Mouse (Mus musculus): ENCODE measurements around the gene Rpf1. TPM values are rescaled to one million over a fixed set of nuclear protein-coding genes. Genes with fewer than 3 reads are reported as not detected.

Rpf1 gene
- total and polyA plus RNA-seq, 2 experiments from 2014 or later = 27.4 to 39.9 TPM

- ATAC-seq (no peak), DNase-seq (no peak)
- no peak overlapping the region for H3K9ac ChIP-seq
- H3K9me3 ChIP-seq (ENCODE audit: low read length) = no peaks in the 10 kb centered on the region
- no peak for TF ChIP-seq CTCF (IDR thresholded peaks at IDR 0.05; ENCODE audit: low read depth)
- H3K27me3 ChIP-seq (ENCODE audit: insufficient read depth, low read length) = no peaks in the 10 kb centered on the region
- no peak overlapping the region for H3K4me3 ChIP-seq (ENCODE audit: low read depth, low read length)
- no peak overlapping the region for H3K4me2 ChIP-seq (ENCODE audit: low read depth)
- no peaks in the 10 kb centered on the region for H3K36me3 ChIP-seq (ENCODE audit: insufficient read depth)
- 90% methylated on average over 3 of the region's 3 CpGs for WGBS
- no peaks in the 10 kb centered on the region for H3K4me1 ChIP-seq (ENCODE audit: insufficient read depth)
- no peak overlapping the region for H3K27ac ChIP-seq (ENCODE audit: low read depth, low read length)
Observed at GRCm38 (mm10) chr3:146474428-146474827, 46.8 kb downstream of the Rpf1 start.

- Histone ChIP-seq H3K9me3 (ENCODE audit: low read length) (no peaks in the 10 kb centered on the region), H3K9ac (no peak overlapping the region), H3K27me3 (ENCODE audit: insufficient read depth, low read length) (no peaks in the 10 kb centered on the region), H3K4me1 (ENCODE audit: insufficient read depth) (no peaks in the 10 kb centered on the region), H3K36me3 (ENCODE audit: insufficient read depth) (no peaks in the 10 kb centered on the region), H3K27ac (ENCODE audit: low read depth, low read length) (no peak overlapping the region), H3K4me3 (ENCODE audit: low read depth, low read length) (no peak overlapping the region), H3K4me2 (ENCODE audit: low read depth) (no peak overlapping the region)
- TF ChIP-seq CTCF (IDR thresholded peaks at IDR 0.05; ENCODE audit: low read depth) = no peak
- DNase-seq = no peak
- no peak for ATAC-seq
Observed at GRCm38 (mm10) chr3:146473741-146474140, 47.5 kb downstream of the Rpf1 start.

GRCm38 (mm10) chr3:146472657-146473056 lies 48.6 kb downstream of the Rpf1 start:
- no peak for TF ChIP-seq CTCF (IDR thresholded peaks at IDR 0.05; ENCODE audit: low read depth)
- H3K27ac ChIP-seq (ENCODE audit: low read depth, low read length) = no peak overlapping the region
- H3K4me2 ChIP-seq (ENCODE audit: low read depth) = no peak overlapping the region
- ATAC-seq (no peak), DNase-seq (no peak)
- H3K9ac ChIP-seq = no peak overlapping the region
- H3K36me3 ChIP-seq (ENCODE audit: insufficient read depth) = no peaks in the 10 kb centered on the region
- H3K4me1 ChIP-seq (ENCODE audit: insufficient read depth) = no peaks in the 10 kb centered on the region
- H3K4me3 ChIP-seq (ENCODE audit: low read depth, low read length) = no peak overlapping the region
- H3K9me3 ChIP-seq (ENCODE audit: low read length) = no peaks in the 10 kb centered on the region
- 66% methylated on average over 4 of the region's 4 CpGs for WGBS
- no peaks in the 10 kb centered on the region for H3K27me3 ChIP-seq (ENCODE audit: insufficient read depth, low read length)

DNA sequence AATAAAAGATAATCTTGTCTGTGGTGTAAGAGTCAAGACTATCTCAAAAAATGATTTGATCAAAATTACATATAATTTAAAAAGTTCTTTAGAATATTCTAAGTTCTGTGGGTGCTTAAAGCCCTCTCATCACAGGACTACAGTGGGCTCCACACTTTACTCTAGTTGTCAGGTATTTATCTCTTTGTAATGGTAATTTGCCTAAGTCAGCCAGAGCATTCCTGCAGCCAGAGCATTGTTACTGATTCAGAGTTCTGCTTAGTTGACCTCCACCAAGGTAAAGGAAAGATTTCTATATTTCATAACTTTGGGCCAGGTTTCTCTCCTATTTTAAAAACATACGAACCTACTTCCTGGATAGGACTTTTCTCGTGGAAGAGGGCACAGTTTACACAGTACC lies 52.0 kb downstream of the Rpf1 start:
- Histone ChIP-seq H3K36me3 (ENCODE audit: insufficient read depth) (no peaks in the 10 kb centered on the region), H3K27me3 (ENCODE audit: insufficient read depth, low read length) (no peaks in the 10 kb centered on the region), H3K4me2 (ENCODE audit: low read depth) (no peak overlapping the region), H3K9ac (no peak overlapping the region), H3K27ac (ENCODE audit: low read depth, low read length) (no peak overlapping the region), H3K9me3 (ENCODE audit: low read length) (no peaks in the 10 kb centered on the region), H3K4me1 (ENCODE audit: insufficient read depth) (no peaks in the 10 kb centered on the region), H3K4me3 (ENCODE audit: low read depth, low read length) (no peak overlapping the region)
- 78% methylated on average over 2 of the region's 2 CpGs for WGBS
- ATAC-seq (no peak), DNase-seq (no peak)
- TF ChIP-seq CTCF (IDR thresholded peaks at IDR 0.05; ENCODE audit: low read depth) = no peak

DNA sequence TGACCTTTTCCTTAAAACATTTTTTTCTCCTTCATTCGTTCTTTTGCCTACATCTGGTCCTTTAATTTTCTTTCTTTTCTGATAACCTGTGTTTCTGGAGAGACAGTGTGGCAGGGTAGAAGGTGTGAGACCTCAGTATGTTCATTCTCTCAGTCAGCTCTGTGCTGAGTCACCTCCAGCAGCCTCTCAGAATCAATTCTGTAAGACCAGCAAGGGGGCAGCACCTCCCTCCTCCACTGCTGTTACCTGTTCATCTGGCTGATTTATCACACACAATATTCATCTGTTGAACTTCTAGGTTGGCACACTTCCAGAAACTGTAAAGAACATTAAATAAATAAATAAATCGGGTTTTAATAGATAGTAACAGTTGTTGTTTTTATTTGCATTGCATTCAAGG lies 58.3 kb downstream of the Rpf1 start:
- ATAC-seq (no peak), DNase-seq (no peak)
- no peaks in the 10 kb centered on the region for H3K36me3 ChIP-seq (ENCODE audit: insufficient read depth)
- no peak overlapping the region for H3K9ac ChIP-seq
- H3K27me3 ChIP-seq (ENCODE audit: insufficient read depth, low read length) = no peaks in the 10 kb centered on the region
- H3K27ac ChIP-seq (ENCODE audit: low read depth, low read length) = no peak overlapping the region
- 0 out of 2 replicates have a peak, but pooled peaks have one; percentile 1 for TF ChIP-seq CTCF (IDR thresholded peaks at IDR 0.05; ENCODE audit: low read depth)
- H3K4me2 ChIP-seq (ENCODE audit: low read depth) = no peak overlapping the region
- no peaks in the 10 kb centered on the region for H3K4me1 ChIP-seq (ENCODE audit: insufficient read depth)
- H3K9me3 ChIP-seq (ENCODE audit: low read length) = no peaks in the 10 kb centered on the region
- WGBS = 70% methylated on average over 2 of the region's 2 CpGs
- H3K4me3 ChIP-seq (ENCODE audit: low read depth, low read length) = no peak overlapping the region

Other genes starting within 250 kb of the Rpf1 start
- 43.2 and 43.5 TPM in 2 replicates for gene Ssx2ip, start 116.8 kb downstream of the Rpf1 start, total RNA-seq (2014; rRNA removed)
- gene Ssx2ip, start 116.8 kb downstream of the Rpf1 start, polyA plus RNA-seq (2015; fragmentation: Nextera tagmentation; extraction: Ambion mirVana) = 19.8 and 26.6 TPM in 2 replicates
- 7.5 and 9.9 TPM in 2 replicates for gene Ctbs, start 71.6 kb downstream of the Rpf1 start, total RNA-seq (2014; rRNA removed)
- gene Ctbs, start 71.6 kb downstream of the Rpf1 start, polyA plus RNA-seq (2015; fragmentation: Nextera tagmentation; extraction: Ambion mirVana) = 3.8 and 4.4 TPM in 2 replicates
- gene Spata1, start 21.7 kb downstream of the Rpf1 start, total RNA-seq (2014; rRNA removed) = 6.0 and 13.5 TPM in 2 replicates
- 4.3 and 6.5 TPM in 2 replicates for gene Spata1, start 21.7 kb downstream of the Rpf1 start, polyA plus RNA-seq (2015; fragmentation: Nextera tagmentation; extraction: Ambion mirVana)
- 73.7 and 90.4 TPM in 2 replicates for gene Gng5, start 21.6 kb downstream of the Rpf1 start, total RNA-seq (2014; rRNA removed)
- 291 and 344 TPM in 2 replicates for gene Gng5, start 21.6 kb downstream of the Rpf1 start, polyA plus RNA-seq (2015; fragmentation: Nextera tagmentation; extraction: Ambion mirVana)
- gene Uox, start 49.0 kb upstream of the Rpf1 start, total RNA-seq (2014; rRNA removed) = 0.08 and 0.43 TPM in 2 replicates
- 0.19 and 0.25 TPM in 2 replicates for gene Uox, start 49.0 kb upstream of the Rpf1 start, polyA plus RNA-seq (2015; fragmentation: Nextera tagmentation; extraction: Ambion mirVana)
- gene Dnase2b, start 94.2 kb upstream of the Rpf1 start, total RNA-seq (2014; rRNA removed) = not detected in 2 replicates
- gene Dnase2b, start 94.2 kb upstream of the Rpf1 start, polyA plus RNA-seq (2015; fragmentation: Nextera tagmentation; extraction: Ambion mirVana) = not detected in 2 replicates
- not detected in 2 replicates for gene 4930503B20Rik, start 129.9 kb upstream of the Rpf1 start, total RNA-seq (2014; rRNA removed)
- gene 4930503B20Rik, start 129.9 kb upstream of the Rpf1 start, polyA plus RNA-seq (2015; fragmentation: Nextera tagmentation; extraction: Ambion mirVana) = 0.12 TPM in 1 of 2 replicates, not detected in the other
- gene Samd13, start 164.2 kb upstream of the Rpf1 start, total RNA-seq (2014; rRNA removed) = 0.33 TPM in 1 of 2 replicates, not detected in the other
- 0.14 and 0.57 TPM in 2 replicates for gene Samd13, start 164.2 kb upstream of the Rpf1 start, polyA plus RNA-seq (2015; fragmentation: Nextera tagmentation; extraction: Ambion mirVana)

Measured in forebrain, postnatal 0 days (tissue).